Mouse (Mus musculus): ENCODE measurements around the gene Fxyd1.

DNA sequence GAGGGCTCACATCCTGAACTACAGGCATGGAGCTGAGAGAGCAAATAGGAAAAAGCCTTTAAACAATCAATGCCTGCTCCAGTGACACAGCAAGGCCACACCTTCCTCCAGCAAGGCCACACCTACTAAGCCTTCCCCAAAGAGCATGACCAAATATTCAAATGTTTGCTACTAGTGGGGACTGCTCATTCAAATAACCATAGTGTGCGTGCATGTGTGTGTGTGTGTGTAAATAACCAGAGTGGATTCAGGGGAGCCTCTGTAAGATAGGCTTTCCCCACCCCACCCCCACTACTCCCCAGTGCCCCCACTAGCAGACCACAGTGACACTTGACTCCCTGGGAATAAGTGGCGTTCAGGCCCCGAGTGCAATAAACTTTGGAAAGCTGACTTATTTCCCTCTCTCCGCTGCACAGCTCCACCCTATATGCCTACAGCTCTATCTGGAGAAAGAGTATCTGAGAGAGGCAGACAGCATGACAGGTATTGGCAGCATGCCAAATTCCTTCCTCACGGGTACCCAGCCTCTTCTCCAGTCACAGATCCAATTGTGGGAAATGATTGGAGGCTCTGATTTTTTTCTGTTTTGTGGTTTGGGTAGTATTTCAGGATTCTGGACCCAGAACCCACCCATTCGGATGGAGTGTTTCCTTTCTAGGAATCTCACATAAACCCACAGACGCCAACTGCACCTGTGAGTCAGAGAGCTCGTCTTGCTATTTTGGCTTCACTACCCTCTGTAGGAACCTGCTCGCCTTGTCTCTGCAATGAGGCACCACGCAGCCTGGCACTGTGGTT, 39.7 kb downstream of the Fxyd1 start:
- TF ChIP-seq CTCF (IDR thresholded peaks at IDR 0.05; ENCODE audit: extremely low read depth, insufficient read depth, low read length) (no peak), POLR2A (IDR thresholded peaks at IDR 0.05; ENCODE audit: extremely low read depth, insufficient read depth, low read length) (no peak)
